Mouse (Mus musculus): ENCODE results near the gene Smarcc1. TPM values are rescaled to one million over a fixed set of nuclear protein-coding genes. Genes with fewer than 3 reads are reported as not detected.

Gene Smarcc1
- polyA plus RNA-seq, 1 experiment, result 50.7 TPM

DNA sequence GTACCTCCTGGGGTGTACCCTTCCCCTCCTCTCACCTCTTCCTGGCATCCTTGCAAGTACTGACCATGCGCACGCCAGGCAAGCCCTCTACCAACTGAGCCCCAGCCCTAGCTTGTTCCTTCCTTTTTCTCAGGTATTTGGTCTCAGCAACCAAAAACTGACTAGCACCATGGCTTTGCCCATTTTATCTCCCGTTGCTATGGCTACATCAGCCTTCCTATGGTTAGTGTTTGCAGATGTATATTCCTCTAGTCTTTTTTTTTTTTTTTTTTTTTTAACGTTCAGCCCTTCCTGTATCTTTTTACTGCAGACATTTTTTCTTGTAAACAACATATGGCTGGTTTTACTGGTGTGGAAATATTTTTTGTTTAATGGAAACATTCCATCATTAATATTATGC lies 156.0 kb downstream of the Smarcc1 start:
- no peak for TF ChIP-seq FOSL1 (IDR thresholded peaks at IDR 0.05; ENCODE audit: insufficient read depth, low read length, poor library complexity, severe bottlenecking)
- no peak for TF ChIP-seq CEBPB (IDR thresholded peaks at IDR 0.05; ENCODE audit: low read depth)
- TF ChIP-seq CTCF (IDR thresholded peaks at IDR 0.05; ENCODE audit: control insufficient read depth, insufficient read depth, insufficient read length), result no peak
- TF ChIP-seq MYOD1 (IDR thresholded peaks at IDR 0.05; ENCODE audit: control insufficient read depth, insufficient read length, low read depth), result no peak
- no peak for TF ChIP-seq MAX (IDR thresholded peaks at IDR 0.05)
- TF ChIP-seq MYOG (IDR thresholded peaks at IDR 0.05; ENCODE audit: control insufficient read depth, extremely low read depth, insufficient read length), result no peak
- no peak for TF ChIP-seq USF1 (IDR thresholded peaks at IDR 0.05; ENCODE audit: low read depth)
- Histone ChIP-seq H3K79me2 (ENCODE audit: control insufficient read depth, insufficient read depth) (no peaks in the 10 kb centered on the region), H3ac (ENCODE audit: control insufficient read depth, insufficient read length, low read depth) (no peak overlapping the region), H3K79me3 (ENCODE audit: low read depth) (no peaks in the 10 kb centered on the region), H3K27me3 (ENCODE audit: control insufficient read depth, insufficient read depth, insufficient read length) (peaks cover 3% of the 10 kb centered on the region), H3K36me3 (ENCODE audit: control insufficient read depth, insufficient read depth) (no peaks in the 10 kb centered on the region), H3K4me3 (ENCODE audit: insufficient read depth, poor library complexity, severe bottlenecking) (no peak overlapping the region)

DNA sequence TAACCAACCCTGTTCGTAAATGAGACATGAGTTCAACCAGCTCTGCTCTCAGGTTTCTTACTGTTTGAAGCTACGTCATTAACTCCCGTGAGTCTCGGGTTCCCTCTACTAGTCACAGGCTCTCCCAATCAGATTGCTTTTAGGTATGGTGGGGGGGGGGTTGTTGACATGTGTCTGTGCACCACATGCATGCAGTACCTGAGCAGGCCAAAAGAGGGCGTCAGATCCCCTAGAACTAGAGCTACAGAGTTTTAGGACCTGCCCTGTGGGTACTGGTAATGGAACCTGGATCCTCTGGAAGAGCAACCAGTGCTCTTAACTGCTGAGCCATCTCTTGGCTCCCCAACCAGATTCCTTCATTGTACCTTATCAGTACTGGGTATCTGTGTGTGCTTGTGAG lies 158.4 kb downstream of the Smarcc1 start:
- TF ChIP-seq CEBPB (IDR thresholded peaks at IDR 0.05; ENCODE audit: low read depth) (no peak), USF1 (IDR thresholded peaks at IDR 0.05; ENCODE audit: low read depth) (no peak), FOSL1 (IDR thresholded peaks at IDR 0.05; ENCODE audit: insufficient read depth, low read length, poor library complexity, severe bottlenecking) (no peak), MYOD1 (IDR thresholded peaks at IDR 0.05; ENCODE audit: control insufficient read depth, insufficient read length, low read depth) (no peak), MYOG (IDR thresholded peaks at IDR 0.05; ENCODE audit: control insufficient read depth, extremely low read depth, insufficient read length) (no peak), CTCF (IDR thresholded peaks at IDR 0.05; ENCODE audit: control insufficient read depth, insufficient read depth, insufficient read length) (no peak), MAX (IDR thresholded peaks at IDR 0.05) (no peak)
- Histone ChIP-seq H3K27me3 (ENCODE audit: control insufficient read depth, insufficient read depth, insufficient read length) (no peaks in the 10 kb centered on the region), H3K4me3 (ENCODE audit: insufficient read depth, poor library complexity, severe bottlenecking) (no peak overlapping the region), H3K79me2 (ENCODE audit: control insufficient read depth, insufficient read depth) (no peaks in the 10 kb centered on the region), H3K79me3 (ENCODE audit: low read depth) (no peaks in the 10 kb centered on the region), H3ac (ENCODE audit: control insufficient read depth, insufficient read length, low read depth) (no peak overlapping the region), H3K36me3 (ENCODE audit: control insufficient read depth, insufficient read depth) (no peaks in the 10 kb centered on the region)

DNA sequence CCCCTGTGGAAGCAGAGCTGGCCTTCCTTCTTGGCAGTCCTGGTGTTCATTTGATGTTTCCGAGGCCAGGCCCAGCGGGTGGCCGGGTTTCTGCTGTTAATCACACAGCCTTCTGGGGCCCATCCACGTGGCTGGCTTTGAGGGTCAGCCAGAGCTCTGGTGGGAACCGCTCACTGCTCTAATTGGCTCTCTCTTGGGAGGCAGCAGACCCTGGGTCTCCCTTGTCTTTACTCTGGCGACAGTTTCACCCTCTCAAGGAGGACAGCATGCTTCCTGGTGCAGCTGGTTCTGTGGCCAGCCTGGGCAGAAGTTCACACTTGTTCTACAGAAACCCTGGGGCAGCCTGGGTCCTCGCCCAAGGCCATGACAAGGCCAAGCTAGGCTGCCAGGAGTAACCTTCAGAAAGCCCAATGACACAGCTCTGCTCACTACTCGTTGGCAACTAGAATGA lies 159.9 kb downstream of the Smarcc1 start:
- TF ChIP-seq FOSL1 (IDR thresholded peaks at IDR 0.05; ENCODE audit: insufficient read depth, low read length, poor library complexity, severe bottlenecking), result no peak
- no peak for TF ChIP-seq USF1 (IDR thresholded peaks at IDR 0.05; ENCODE audit: low read depth)
- no peak for TF ChIP-seq CTCF (IDR thresholded peaks at IDR 0.05; ENCODE audit: control insufficient read depth, insufficient read depth, insufficient read length)
- no peak for TF ChIP-seq MYOD1 (IDR thresholded peaks at IDR 0.05; ENCODE audit: control insufficient read depth, insufficient read length, low read depth)
- no peaks in the 10 kb centered on the region for H3K27me3 ChIP-seq (ENCODE audit: control insufficient read depth, insufficient read depth, insufficient read length)

DNA sequence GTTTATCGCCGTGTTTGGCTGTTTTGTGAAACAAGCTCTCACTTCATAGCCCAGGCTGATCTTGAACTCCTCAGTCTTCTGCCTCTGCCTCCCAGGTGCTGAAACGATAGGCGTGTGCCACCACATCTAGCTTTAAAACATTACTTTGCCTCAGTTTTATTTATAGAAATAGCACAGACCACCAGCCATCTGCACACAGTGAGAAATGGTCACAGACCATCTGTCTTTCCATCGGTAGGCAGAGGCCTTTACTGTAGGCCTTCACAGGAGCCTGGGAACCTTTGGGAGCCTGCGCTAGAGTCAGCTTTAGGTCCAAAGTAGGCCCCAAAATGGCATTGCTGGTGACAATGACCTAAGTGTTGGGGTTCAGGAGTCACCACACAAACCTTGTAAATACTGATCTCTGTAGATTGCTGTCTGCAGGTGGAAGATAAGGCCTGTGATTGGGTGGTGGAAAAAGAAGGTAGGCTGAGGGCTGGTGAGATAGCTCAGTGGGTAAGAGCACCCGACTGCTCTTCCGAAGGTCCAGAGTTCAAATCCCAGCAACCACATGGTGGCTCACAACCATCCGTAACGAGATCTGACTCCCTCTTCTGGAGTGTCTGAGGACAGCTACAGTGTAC lies 166.7 kb downstream of the Smarcc1 start:
- no peak overlapping the region for H3ac ChIP-seq (ENCODE audit: control insufficient read depth, insufficient read length, low read depth)
- no peaks in the 10 kb centered on the region for H3K27me3 ChIP-seq (ENCODE audit: control insufficient read depth, insufficient read depth, insufficient read length)
- no peaks in the 10 kb centered on the region for H3K79me2 ChIP-seq (ENCODE audit: control insufficient read depth, insufficient read depth)
- no peak overlapping the region for H3K4me3 ChIP-seq (ENCODE audit: insufficient read depth, poor library complexity, severe bottlenecking)
- H3K36me3 ChIP-seq (ENCODE audit: control insufficient read depth, insufficient read depth), result no peaks in the 10 kb centered on the region
- no peaks in the 10 kb centered on the region for H3K79me3 ChIP-seq (ENCODE audit: low read depth)
- TF ChIP-seq MAX (IDR thresholded peaks at IDR 0.05) (no peak), CEBPB (IDR thresholded peaks at IDR 0.05; ENCODE audit: low read depth) (no peak), MYOG (IDR thresholded peaks at IDR 0.05; ENCODE audit: control insufficient read depth, extremely low read depth, insufficient read length) (no peak)

More for the DNA sequence above, 159.9 kb downstream of the Smarcc1 start:
- Histone ChIP-seq H3K4me3 (ENCODE audit: insufficient read depth, poor library complexity, severe bottlenecking) (no peak overlapping the region), H3K79me3 (ENCODE audit: low read depth) (no peaks in the 10 kb centered on the region), H3K79me2 (ENCODE audit: control insufficient read depth, insufficient read depth) (no peaks in the 10 kb centered on the region), H3ac (ENCODE audit: control insufficient read depth, insufficient read length, low read depth) (no peak overlapping the region), H3K36me3 (ENCODE audit: control insufficient read depth, insufficient read depth) (no peaks in the 10 kb centered on the region)

DNA sequence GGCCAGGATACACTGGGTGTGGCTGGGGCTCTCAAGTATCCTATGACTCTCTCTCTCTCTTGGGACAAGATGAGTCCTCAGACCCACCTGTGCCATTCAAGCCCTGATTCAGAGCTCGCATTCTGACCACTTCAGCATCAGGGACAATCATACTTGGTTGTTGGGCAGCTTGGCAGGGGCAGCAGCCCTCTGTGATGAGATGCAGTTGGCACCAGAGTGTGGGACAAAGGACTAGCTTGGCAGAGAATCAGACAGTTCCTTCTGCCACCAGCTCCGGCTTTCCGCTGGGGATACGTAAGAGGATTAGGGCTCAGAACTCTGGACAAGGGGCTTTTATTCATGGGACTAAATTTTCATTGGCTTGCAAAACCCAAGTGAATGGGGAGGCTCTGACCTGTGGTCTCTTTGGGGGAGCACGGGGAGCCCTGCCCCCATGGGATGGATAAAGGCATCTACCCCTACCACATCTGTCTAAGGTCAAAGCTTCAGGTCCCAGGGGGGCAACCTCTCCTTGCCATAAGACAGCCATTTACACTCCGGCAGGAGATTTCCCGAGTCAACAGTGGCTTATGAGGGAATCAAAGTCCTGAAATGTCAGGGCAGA lies 169.9 kb downstream of the Smarcc1 start:
- Histone ChIP-seq H3K79me2 (ENCODE audit: control insufficient read depth, insufficient read depth) (no peaks in the 10 kb centered on the region), H3K79me3 (ENCODE audit: low read depth) (no peaks in the 10 kb centered on the region), H3K4me3 (ENCODE audit: insufficient read depth, poor library complexity, severe bottlenecking) (no peak overlapping the region), H3K27me3 (ENCODE audit: control insufficient read depth, insufficient read depth, insufficient read length) (no peaks in the 10 kb centered on the region), H3ac (ENCODE audit: control insufficient read depth, insufficient read length, low read depth) (no peak overlapping the region), H3K36me3 (ENCODE audit: control insufficient read depth, insufficient read depth) (no peaks in the 10 kb centered on the region)
- no peak for TF ChIP-seq MAX (IDR thresholded peaks at IDR 0.05)
- TF ChIP-seq FOSL1 (IDR thresholded peaks at IDR 0.05; ENCODE audit: insufficient read depth, low read length, poor library complexity, severe bottlenecking), result no peak
- TF ChIP-seq USF1 (IDR thresholded peaks at IDR 0.05; ENCODE audit: low read depth), result no peak
- TF ChIP-seq CTCF (IDR thresholded peaks at IDR 0.05; ENCODE audit: control insufficient read depth, insufficient read depth, insufficient read length), result no peak
- no peak for TF ChIP-seq MYOG (IDR thresholded peaks at IDR 0.05; ENCODE audit: control insufficient read depth, extremely low read depth, insufficient read length)
- TF ChIP-seq CEBPB (IDR thresholded peaks at IDR 0.05; ENCODE audit: low read depth), result no peak
- TF ChIP-seq MYOD1 (IDR thresholded peaks at IDR 0.05; ENCODE audit: control insufficient read depth, insufficient read length, low read depth), result no peak

Small RNAs within 50 kb of the gene (microRNA-seq; reads per million reads assigned to microRNA genes)
- 38.8 reads per million, percentile 68 among the genes with 10 or more reads in this experiment for gene Mir6236 (ENCODE audit: borderline microRNAs expressed)

Other genes with a start within 250 kb of the Smarcc1 start
- 23.3 TPM for gene Cdc25a, start 242.1 kb upstream of the Smarcc1 start, polyA plus RNA-seq (2012; fragmentation: generic; extraction: Trizol)
- gene Map4, start 186.2 kb upstream of the Smarcc1 start, polyA plus RNA-seq (2012; fragmentation: generic; extraction: Trizol), result 135 TPM
- gene Dhx30, start 122 bp downstream of the Smarcc1 start, polyA plus RNA-seq (2012; fragmentation: generic; extraction: Trizol), result 93.2 TPM
- 0.12 TPM for gene Cspg5, start 126.1 kb downstream of the Smarcc1 start, polyA plus RNA-seq (2012; fragmentation: generic; extraction: Trizol)
- 26.0 TPM for gene Elp6, start 187.5 kb downstream of the Smarcc1 start, polyA plus RNA-seq (2012; fragmentation: generic; extraction: Trizol)
- gene Scap, start 215.6 kb downstream of the Smarcc1 start, polyA plus RNA-seq (2012; fragmentation: generic; extraction: Trizol), result 57.4 TPM